Mouse (Mus musculus): ENCODE measurements around the gene Nup50. TPM values are rescaled to one million over a fixed set of nuclear protein-coding genes. Genes with fewer than 3 reads are reported as not detected.
A peak's percentile ranks its signal among the peaks of the same experiment; 100 is the strongest.

Nup50 gene
- polyA plus RNA-seq, 1 experiment from 2014 or later, result 22.6 TPM

Small RNA genes within 50 kb of the gene (microRNA-seq; reads per million reads assigned to microRNA genes)
- 5.9 reads per million, percentile 20 among the genes with 10 or more reads in this experiment for gene Mir1249

Other genes starting within 250 kb of the Nup50 start
- 0.33 and 0.63 TPM in 2 replicates for gene Arhgap8, start 203.4 kb upstream of the Nup50 start, polyA plus RNA-seq (2015; fragmentation: Nextera tagmentation; extraction: Ambion mirVana)
- not detected in 2 replicates for gene Phf21b, start 67.4 kb upstream of the Nup50 start, polyA plus RNA-seq (2015; fragmentation: Nextera tagmentation; extraction: Ambion mirVana)
- gene Gm29666, start 3.4 kb upstream of the Nup50 start, polyA plus RNA-seq (2015; fragmentation: Nextera tagmentation; extraction: Ambion mirVana), result 0.38 and 0.41 TPM in 2 replicates
- gene 5031439G07Rik, start 65.1 kb downstream of the Nup50 start, polyA plus RNA-seq (2015; fragmentation: Nextera tagmentation; extraction: Ambion mirVana), result 1.5 and 1.8 TPM in 2 replicates
- gene Upk3a, start 93.7 kb downstream of the Nup50 start, polyA plus RNA-seq (2015; fragmentation: Nextera tagmentation; extraction: Ambion mirVana), result 0.08 TPM in 1 of 2 replicates, not detected in the other
- gene Fam118a, start 105.5 kb downstream of the Nup50 start, polyA plus RNA-seq (2015; fragmentation: Nextera tagmentation; extraction: Ambion mirVana), result 5.4 and 6.9 TPM in 2 replicates
- gene Smc1b, start 208.6 kb downstream of the Nup50 start, polyA plus RNA-seq (2015; fragmentation: Nextera tagmentation; extraction: Ambion mirVana), result 0.21 and 0.35 TPM in 2 replicates
- gene Ribc2, start 208.7 kb downstream of the Nup50 start, polyA plus RNA-seq (2015; fragmentation: Nextera tagmentation; extraction: Ambion mirVana), result not detected in 2 replicates